Mouse (Mus musculus): Measurements from ENCODE around the gene Scamp3.

- TF ChIP-seq CTCF (IDR thresholded peaks at IDR 0.05; ENCODE audit: borderline replicate concordance, insufficient read depth, low read length) (no peak), POLR2A (IDR thresholded peaks at IDR 0.05; ENCODE audit: low read depth, low read length) (no peak)
These were observed 28.7 kb upstream of the Scamp3 start for GRCm38 (mm10) chr3:89148567-89148966.
